Mouse (Mus musculus) ES-E14 (cell line): ENCODE measurements around the gene Lmo1. TPM values are rescaled to one million over a fixed set of nuclear protein-coding genes. Genes with fewer than 3 reads are reported as not detected.
"Not testable (repeated sequence)": the region's sequence is repeated elsewhere in the genome, so short reads cannot be mapped to it uniquely, and the experiment has no call there.

Experiments used
- DNase-seq: peaks from one replicate; pipeline ENCODE4 v3.0.0-alpha.2; 2013; ENCODE audit warnings: low read depth, low spot score
- H3K27ac ChIP-seq: 2 replicates; pipeline ENCODE4 v1.5.1; 2012; ENCODE audit warnings: low read depth, mild to moderate bottlenecking, low read length, moderate library complexity, mixed read lengths; ENCODE audit not compliant: poor library complexity, insufficient read depth, severe bottlenecking
- H3K36me3 ChIP-seq: 2 replicates; pipeline ENCODE4 v1.6.1; 2012; ENCODE audit warnings: mild to moderate bottlenecking, low read length, moderate library complexity, mixed read lengths; ENCODE audit not compliant: control insufficient read depth, poor library complexity, insufficient read depth, severe bottlenecking
- H3K4me1 ChIP-seq, 2 experiments: fragments of 150-350 bp in 1 of 2; sonication (generic) in 1 of 2; 2 replicates each; pipeline ENCODE4 v1.6.1; 2012; ENCODE audit warnings: low read length in 2 of 2, mild to moderate bottlenecking in 1 of 2, mixed read lengths in 1 of 2; ENCODE audit not compliant: control insufficient read depth in 2 of 2, insufficient read depth in 2 of 2, poor library complexity in 1 of 2
- H3K4me3 ChIP-seq, 2 experiments: fragments of 150-350 bp in 1 of 2; sonication (generic) in 1 of 2; 2 replicates each; pipeline ENCODE4 v1.5.1; 2012; ENCODE audit warnings: low read length in 2 of 2, low read depth in 1 of 2, mild to moderate bottlenecking in 1 of 2, mixed read lengths in 1 of 2; ENCODE audit not compliant: insufficient read depth in 1 of 2, poor library complexity in 1 of 2, severe bottlenecking in 1 of 2
- H3K9ac ChIP-seq: 2 replicates; pipeline ENCODE4 v1.6.1; 2012; ENCODE audit warnings: low read depth, mild to moderate bottlenecking, low read length, mixed read lengths; ENCODE audit not compliant: poor library complexity, insufficient read depth, severe bottlenecking
- H3K9me3 ChIP-seq: fragments of 150-350 bp; sonication (generic); 2 replicates; pipeline ENCODE4 v1.6.1; 2012; ENCODE audit warnings: low read depth, mild to moderate bottlenecking, low read length; ENCODE audit not compliant: control insufficient read depth, insufficient read depth
- CHD2 ChIP-seq: IDR thresholded peaks from 2 replicates; pipeline ENCODE4 v1.6.1; 2014; ENCODE audit warnings: mild to moderate bottlenecking, low read depth, low read length, inconsistent platforms
- HCFC1 ChIP-seq: IDR thresholded peaks from 2 replicates; pipeline ENCODE4 v1.6.1; 2012; ENCODE audit warnings: low read length, inconsistent platforms, borderline replicate concordance; ENCODE audit not compliant: insufficient read depth
- MAFK ChIP-seq: IDR thresholded peaks from 2 replicates; pipeline ENCODE4 v1.6.1; 2014; ENCODE audit warnings: mild to moderate bottlenecking, low read depth, low read length, inconsistent platforms; ENCODE audit not compliant: insufficient read depth
- ZC3H11A ChIP-seq: IDR thresholded peaks from 2 replicates; pipeline ENCODE4 v1.6.1; 2012; ENCODE audit warnings: low read depth, mild to moderate bottlenecking, inconsistent platforms, low read length, borderline replicate concordance
- ZNF384 ChIP-seq: IDR thresholded peaks from 2 replicates; pipeline ENCODE4 v1.6.1; 2012; ENCODE audit warnings: low read depth, low read length, inconsistent platforms
- in situ Hi-C, 2 experiments: fragments of 600-800 bp; cut with MboI; formaldehyde crosslinking; loops; one replicate each; pipeline ENCODE4 v1.15.1; 2025; ENCODE audit warnings: low sequenced_read_pairs in 2 of 2, inconsistent platforms in 1 of 2; ENCODE audit not compliant: unreplicated experiment in 2 of 2
- total RNA-seq: library from RNA; depleted of rRNA; stranded (reverse); fragments of 300-350 nt; gene quantifications from 2 replicates; pipeline ENCODE4 v1.2.3, GENCODE M21; 2012; rRNA removed

Gene Lmo1
- total RNA-seq, 1 experiment, result 1.6 TPM

DNA sequence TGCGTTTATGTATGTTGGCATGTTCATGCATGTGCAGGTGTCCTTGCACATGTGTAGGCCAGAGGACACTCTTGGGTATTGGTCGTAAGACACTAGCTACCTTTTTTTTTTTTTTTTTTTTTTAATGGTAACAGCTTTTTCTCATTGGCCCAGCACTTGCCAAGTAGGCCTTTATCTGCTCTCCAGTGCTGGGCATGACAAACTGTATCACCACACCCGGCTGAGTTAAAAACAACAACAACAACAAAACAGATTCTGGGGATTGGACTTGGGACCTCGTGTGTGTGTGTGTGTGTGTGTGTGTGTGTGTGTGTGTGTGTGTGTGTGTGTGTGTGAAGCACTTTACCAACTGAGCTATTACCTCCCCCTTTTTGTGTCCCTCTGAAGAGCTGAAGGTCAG lies 78.4 kb downstream of the Lmo1 start:
- no peak for DNase-seq
- Histone ChIP-seq H3K27ac (no peak overlapping the region), H3K4me3 (no peak overlapping the region), H3K9ac (no peak overlapping the region), H3K36me3 (no peaks in the 10 kb centered on the region), H3K4me1 (no peaks in the 10 kb centered on the region), H3K9me3 (no peaks in the 10 kb centered on the region)
- in situ Hi-C loops, result no loop called here
- TF ChIP-seq ZNF384, result no peak
- TF ChIP-seq ZC3H11A, result no peak
- no peak for TF ChIP-seq HCFC1
- TF ChIP-seq CHD2, result no peak
- no peak for TF ChIP-seq MAFK

DNA sequence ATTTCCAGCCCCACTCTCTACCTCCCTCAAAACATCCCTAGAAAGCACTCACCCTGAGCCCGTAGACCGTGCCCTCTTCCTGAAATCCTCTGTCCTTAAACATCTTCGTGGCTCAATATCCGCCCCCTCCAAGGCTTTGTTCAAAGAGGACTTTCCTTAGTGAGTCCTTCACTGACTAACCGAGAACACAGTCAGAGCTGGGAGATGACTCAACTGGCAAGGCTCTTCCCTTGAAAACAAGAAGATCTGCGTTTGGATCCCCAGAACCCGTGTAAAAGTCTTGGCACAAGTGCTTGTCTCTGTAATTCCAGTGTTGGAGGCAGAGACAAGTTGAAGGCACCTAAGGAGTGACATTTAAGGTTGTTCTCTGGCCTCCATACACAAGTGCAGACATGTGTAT lies 80.7 kb downstream of the Lmo1 start:
- H3K36me3 ChIP-seq, result no peaks in the 10 kb centered on the region
- no peak overlapping the region for H3K9ac ChIP-seq
- no peak overlapping the region for H3K27ac ChIP-seq
- H3K4me1 ChIP-seq, result no peaks in the 10 kb centered on the region
- H3K9me3 ChIP-seq, result no peaks in the 10 kb centered on the region
- DNase-seq, result no peak
- in situ Hi-C loops, result no loop called here
- TF ChIP-seq CHD2 (no peak), MAFK (no peak), ZC3H11A (no peak), HCFC1 (no peak), ZNF384 (no peak)
- H3K4me3 ChIP-seq, result no peak overlapping the region

- H3K36me3 ChIP-seq, H3K27ac ChIP-seq, DNase-seq, in situ Hi-C loops, H3K9me3 ChIP-seq, H3K9ac ChIP-seq, H3K4me1 ChIP-seq, H3K4me3 ChIP-seq: not testable (repeated sequence)
Observed at GRCm38 (mm10) chr7:109091316-109091715, 83.7 kb downstream of the Lmo1 start.

Other genes starting within 250 kb of the Lmo1 start
- gene Nlrp10, start 245.0 kb downstream of the Lmo1 start, total RNA-seq, result 0.04 TPM in 1 of 2 replicates, not detected in the other
- gene Eif3f, start 240.8 kb downstream of the Lmo1 start, total RNA-seq, result 99.7 and 115 TPM in 2 replicates
- gene Tub, start 224.9 kb downstream of the Lmo1 start, total RNA-seq, result 3.3 and 5.1 TPM in 2 replicates
- 15.1 and 22.5 TPM in 2 replicates for gene Ric3, start 91.9 kb downstream of the Lmo1 start, total RNA-seq